Mouse (Mus musculus): ENCODE measurements around the gene Pde3b. TPM values are rescaled to one million over a fixed set of nuclear protein-coding genes. Genes with fewer than 3 reads are reported as not detected.
"Not testable (repeated sequence)": the region's sequence is repeated elsewhere in the genome, so short reads cannot be mapped to it uniquely, and the experiment has no call there.

Pde3b gene
- polyA plus RNA-seq, 1 experiment = 31.1 TPM

DNA sequence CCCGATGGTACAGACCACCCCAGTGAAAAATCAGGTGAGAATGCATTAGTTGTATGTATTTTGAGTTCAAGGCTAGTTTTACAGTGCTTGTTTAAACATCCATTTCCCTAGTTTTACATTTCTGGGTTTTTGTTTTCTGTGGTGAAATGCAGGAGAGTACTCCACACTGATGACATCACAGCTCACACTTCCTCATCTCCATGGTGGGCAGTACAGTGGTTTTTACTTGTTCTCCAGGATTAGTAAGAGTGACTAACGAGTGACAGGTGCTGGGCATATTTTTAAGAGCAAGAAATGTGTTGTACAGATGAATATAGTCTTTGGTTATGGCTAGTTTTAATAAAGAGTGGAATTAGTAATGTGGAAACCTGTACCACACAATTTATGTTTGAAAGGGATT lies 93.8 kb downstream of the Pde3b start:
- H3K4me3 ChIP-seq (ENCODE audit: control insufficient read depth, low read depth, low read length) = no peak overlapping the region
- no peak overlapping the region for H3K27ac ChIP-seq (ENCODE audit: control insufficient read depth, insufficient read depth, low read depth, low read length)
- H3K4me1 ChIP-seq (ENCODE audit: control insufficient read depth, insufficient read depth, low read length) = no peaks in the 10 kb centered on the region
- TF ChIP-seq POLR2A (IDR thresholded peaks at IDR 0.05; ENCODE audit: control insufficient read depth, low read depth, low read length) = no peak
- no peak for TF ChIP-seq CTCF (IDR thresholded peaks at IDR 0.05; ENCODE audit: control insufficient read depth, insufficient read depth, insufficient replicate concordance, low read depth, low read length)
- no peaks in the 10 kb centered on the region for H3K36me3 ChIP-seq (ENCODE audit: control insufficient read depth, insufficient read depth, low read length)
- H3K27me3 ChIP-seq (ENCODE audit: control insufficient read depth, insufficient read depth, low read length) = no peaks in the 10 kb centered on the region

DNA sequence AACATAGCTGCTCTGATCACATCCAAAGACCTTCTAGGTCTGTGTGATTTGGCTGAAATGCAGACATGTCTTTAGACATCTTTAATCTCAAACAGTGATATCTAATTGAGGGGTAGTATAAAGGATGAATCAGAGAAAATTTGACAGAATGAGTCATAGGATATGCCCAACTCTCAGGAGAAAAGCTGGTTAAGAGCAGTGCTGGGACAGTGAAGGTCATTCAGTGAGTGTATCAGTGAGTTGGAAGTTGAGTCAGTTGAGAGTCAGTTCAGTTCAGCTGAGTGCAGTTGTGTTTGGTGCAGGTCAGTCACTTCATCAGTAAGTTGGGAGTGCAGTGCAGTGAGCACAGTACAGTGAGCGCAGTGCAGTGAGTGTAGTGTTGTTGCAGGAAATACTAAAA lies 105.0 kb downstream of the Pde3b start:
- Histone ChIP-seq H3K4me1 (ENCODE audit: control insufficient read depth, insufficient read depth, low read length) (no peaks in the 10 kb centered on the region), H3K36me3 (ENCODE audit: control insufficient read depth, insufficient read depth, low read length) (no peaks in the 10 kb centered on the region), H3K4me3 (ENCODE audit: control insufficient read depth, low read depth, low read length) (no peak overlapping the region), H3K27ac (ENCODE audit: control insufficient read depth, insufficient read depth, low read depth, low read length) (no peak overlapping the region), H3K27me3 (ENCODE audit: control insufficient read depth, insufficient read depth, low read length) (no peaks in the 10 kb centered on the region)
- TF ChIP-seq POLR2A (IDR thresholded peaks at IDR 0.05; ENCODE audit: control insufficient read depth, low read depth, low read length) = no peak
- no peak for TF ChIP-seq CTCF (IDR thresholded peaks at IDR 0.05; ENCODE audit: control insufficient read depth, insufficient read depth, insufficient replicate concordance, low read depth, low read length)

DNA sequence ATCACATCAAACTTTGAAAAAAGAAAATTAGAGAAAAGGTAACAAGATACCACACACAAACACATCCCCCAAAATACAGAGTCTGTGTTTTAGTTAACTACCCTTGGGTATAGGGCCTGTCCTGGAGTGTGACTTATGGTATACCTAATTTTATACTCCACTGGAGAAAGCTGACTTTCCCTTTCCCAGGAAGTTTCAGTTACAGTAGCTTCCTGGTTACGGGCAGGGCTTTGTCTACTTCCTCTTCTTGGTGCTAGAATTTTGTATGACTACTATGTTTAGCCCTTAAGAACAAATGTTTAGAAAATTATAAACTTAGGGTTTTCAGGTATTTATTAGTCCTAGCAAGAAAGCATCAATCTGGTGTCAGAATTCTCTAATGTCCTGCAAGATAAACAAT lies 111.2 kb downstream of the Pde3b start:
- Histone ChIP-seq H3K27ac (ENCODE audit: control insufficient read depth, insufficient read depth, low read depth, low read length) (no peak overlapping the region), H3K4me3 (ENCODE audit: control insufficient read depth, low read depth, low read length) (no peak overlapping the region), H3K4me1 (ENCODE audit: control insufficient read depth, insufficient read depth, low read length) (no peaks in the 10 kb centered on the region), H3K36me3 (ENCODE audit: control insufficient read depth, insufficient read depth, low read length) (no peaks in the 10 kb centered on the region), H3K27me3 (ENCODE audit: control insufficient read depth, insufficient read depth, low read length) (no peaks in the 10 kb centered on the region)
- TF ChIP-seq CTCF (IDR thresholded peaks at IDR 0.05; ENCODE audit: control insufficient read depth, insufficient read depth, insufficient replicate concordance, low read depth, low read length) (no peak), POLR2A (IDR thresholded peaks at IDR 0.05; ENCODE audit: control insufficient read depth, low read depth, low read length) (no peak)

DNA sequence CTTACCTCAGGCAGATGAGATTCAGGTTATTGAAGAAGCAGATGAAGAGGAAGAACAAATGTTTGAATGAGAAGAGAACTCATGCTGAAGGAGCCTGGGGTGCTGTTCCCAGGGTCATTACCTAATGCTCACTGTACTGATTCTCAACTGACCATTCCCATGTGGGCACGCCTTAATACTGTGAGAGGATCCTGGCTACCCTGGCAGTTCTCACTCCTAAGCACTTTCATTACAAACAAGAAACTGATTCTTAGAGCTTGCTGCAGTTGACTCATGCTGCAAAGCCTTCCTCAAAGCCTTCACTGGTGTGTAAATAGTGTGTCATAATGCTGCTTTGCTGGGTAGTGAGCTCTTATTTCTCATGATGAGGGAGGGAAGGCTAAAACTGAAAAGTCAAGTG lies 121.1 kb downstream of the Pde3b start:
- H3K27me3 ChIP-seq (ENCODE audit: control insufficient read depth, insufficient read depth, low read length) = no peaks in the 10 kb centered on the region
- no peak overlapping the region for H3K4me3 ChIP-seq (ENCODE audit: control insufficient read depth, low read depth, low read length)
- H3K4me1 ChIP-seq (ENCODE audit: control insufficient read depth, insufficient read depth, low read length) = no peaks in the 10 kb centered on the region
- TF ChIP-seq CTCF (IDR thresholded peaks at IDR 0.05; ENCODE audit: control insufficient read depth, insufficient read depth, insufficient replicate concordance, low read depth, low read length) (no peak), POLR2A (IDR thresholded peaks at IDR 0.05; ENCODE audit: control insufficient read depth, low read depth, low read length) (no peak)
- peaks cover 2% of the 10 kb centered on the region for H3K36me3 ChIP-seq (ENCODE audit: control insufficient read depth, insufficient read depth, low read length)
- no peak overlapping the region for H3K27ac ChIP-seq (ENCODE audit: control insufficient read depth, insufficient read depth, low read depth, low read length)

DNA sequence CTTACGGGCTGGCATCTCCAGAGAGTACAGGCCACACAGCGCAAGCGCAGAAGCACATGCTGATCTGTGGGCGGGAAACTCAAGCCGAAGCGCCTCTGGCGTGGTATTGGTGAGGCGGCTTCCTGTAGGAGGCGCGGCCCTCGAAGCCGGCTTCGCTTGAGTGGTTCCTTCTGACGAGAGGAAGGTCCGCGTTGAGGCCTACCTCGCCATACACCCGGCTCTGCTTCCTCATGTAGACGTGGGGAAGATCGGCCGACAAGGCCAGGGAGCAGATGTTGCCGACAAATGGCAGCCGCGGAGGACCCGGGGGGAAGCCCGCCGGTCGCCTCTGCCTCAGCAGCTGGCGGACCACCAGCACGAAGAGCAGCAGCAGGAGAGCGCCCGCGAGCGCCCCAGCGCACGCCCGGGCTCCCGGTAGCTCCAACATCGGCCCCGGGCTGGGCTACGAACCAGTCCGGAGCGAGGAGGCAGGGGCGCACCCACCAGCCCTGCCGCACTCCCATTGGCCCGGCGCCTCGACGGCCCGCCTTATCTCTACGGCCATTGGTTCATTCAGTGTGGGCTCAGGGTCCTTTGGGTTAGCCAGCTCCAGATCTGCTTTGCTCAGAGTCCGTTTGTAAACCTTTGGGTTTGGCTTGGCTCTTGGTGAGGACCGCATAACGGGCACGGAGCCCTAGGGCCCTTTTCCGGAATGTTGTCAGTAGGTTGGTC lies 147.6 kb downstream of the Pde3b start, which contains the start of gene Cyp2r1:
TSS of gene Cyp2r1 (minus strand) at position 442 of the 711 bp plus-strand sequence.
- Histone ChIP-seq H3K4me1 (ENCODE audit: control insufficient read depth, insufficient read depth, low read length) (peaks cover 2% of the 10 kb centered on the region), H3K27ac (ENCODE audit: control insufficient read depth, insufficient read depth, low read depth, low read length) (peak within 1 kb of the TSS; percentile 70), H3K4me3 (ENCODE audit: control insufficient read depth, low read depth, low read length) (peak within 1 kb of the TSS; percentile 78), H3K27me3 (ENCODE audit: control insufficient read depth, insufficient read depth, low read length) (no peaks in the 10 kb centered on the region), H3K36me3 (ENCODE audit: control insufficient read depth, insufficient read depth, low read length) (no peaks in the 10 kb centered on the region)
- TF ChIP-seq POLR2A (IDR thresholded peaks at IDR 0.05; ENCODE audit: control insufficient read depth, low read depth, low read length) (peak; percentile 29; the same call in 1 of the 2 replicates), CTCF (IDR thresholded peaks at IDR 0.05; ENCODE audit: control insufficient read depth, insufficient read depth, insufficient replicate concordance, low read depth, low read length) (no peak)

DNA sequence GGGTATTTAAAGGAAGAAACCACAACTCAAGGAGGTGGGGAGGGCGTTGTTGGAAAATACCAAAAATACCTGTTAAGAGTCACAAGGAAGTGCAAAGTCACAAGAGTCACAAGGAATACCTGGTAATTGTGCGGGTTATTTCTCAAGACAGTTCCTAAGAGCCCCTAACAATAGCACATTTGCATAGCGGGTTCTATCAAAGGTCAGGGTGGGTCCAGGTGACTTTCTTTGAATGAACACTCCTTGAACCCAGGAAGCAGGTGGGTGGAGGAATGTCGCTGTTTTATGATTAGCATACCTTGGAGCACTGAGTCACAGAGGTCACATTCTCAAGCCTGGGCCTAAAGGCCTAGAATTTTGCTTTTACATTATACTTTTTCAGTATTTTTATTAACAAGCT lies 158.8 kb downstream of the Pde3b start:
- H3K4me1 ChIP-seq (ENCODE audit: control insufficient read depth, insufficient read depth, low read length); H3K36me3 ChIP-seq (ENCODE audit: control insufficient read depth, insufficient read depth, low read length); H3K27ac ChIP-seq (ENCODE audit: control insufficient read depth, insufficient read depth, low read depth, low read length); H3K4me3 ChIP-seq (ENCODE audit: control insufficient read depth, low read depth, low read length); H3K27me3 ChIP-seq (ENCODE audit: control insufficient read depth, insufficient read depth, low read length): not testable (repeated sequence)

DNA sequence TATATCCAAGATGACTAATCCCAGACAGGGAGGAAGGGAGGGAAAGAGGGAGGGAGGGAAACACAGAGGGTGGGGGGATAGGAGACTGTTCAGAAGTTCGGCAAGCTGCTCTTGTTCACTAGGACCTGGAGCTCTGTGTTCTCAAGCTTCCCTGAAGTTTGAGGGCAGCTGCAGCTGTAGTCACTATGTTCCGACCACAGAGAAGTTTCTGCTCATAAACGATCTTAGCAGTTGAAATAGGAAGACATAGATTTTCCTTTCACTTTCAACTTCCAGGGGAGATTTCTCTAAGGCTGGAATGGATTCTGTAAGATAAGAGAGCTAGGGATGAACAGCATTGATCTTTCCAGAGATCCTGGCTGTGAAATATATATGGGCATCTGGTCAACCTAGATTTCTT lies 161.8 kb downstream of the Pde3b start:
- no peak for TF ChIP-seq CTCF (IDR thresholded peaks at IDR 0.05; ENCODE audit: control insufficient read depth, insufficient read depth, insufficient replicate concordance, low read depth, low read length)
- no peak for TF ChIP-seq POLR2A (IDR thresholded peaks at IDR 0.05; ENCODE audit: control insufficient read depth, low read depth, low read length)
- Histone ChIP-seq H3K27ac (ENCODE audit: control insufficient read depth, insufficient read depth, low read depth, low read length) (no peak overlapping the region), H3K4me3 (ENCODE audit: control insufficient read depth, low read depth, low read length) (no peak overlapping the region), H3K36me3 (ENCODE audit: control insufficient read depth, insufficient read depth, low read length) (no peaks in the 10 kb centered on the region), H3K27me3 (ENCODE audit: control insufficient read depth, insufficient read depth, low read length) (no peaks in the 10 kb centered on the region), H3K4me1 (ENCODE audit: control insufficient read depth, insufficient read depth, low read length) (no peaks in the 10 kb centered on the region)

DNA sequence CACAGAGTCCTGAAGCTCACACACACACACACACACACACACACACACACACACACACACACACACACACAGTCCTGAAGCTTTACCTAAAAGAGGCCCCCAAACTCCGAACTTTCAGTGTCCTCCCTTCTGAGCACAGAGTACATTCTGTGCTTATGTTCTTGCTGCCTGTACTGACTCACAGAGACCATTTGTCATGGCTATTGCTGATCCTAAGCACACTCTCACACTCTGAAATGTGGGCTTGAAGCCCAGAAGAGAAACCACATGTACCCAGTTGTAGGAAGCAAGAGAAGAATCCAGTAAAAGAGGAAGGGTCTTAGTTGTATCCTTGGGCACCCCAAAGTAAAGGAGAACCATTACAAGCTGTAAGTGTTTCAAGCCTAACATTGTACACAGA lies 162.6 kb downstream of the Pde3b start:
- no peaks in the 10 kb centered on the region for H3K36me3 ChIP-seq (ENCODE audit: control insufficient read depth, insufficient read depth, low read length)
- no peaks in the 10 kb centered on the region for H3K27me3 ChIP-seq (ENCODE audit: control insufficient read depth, insufficient read depth, low read length)
- TF ChIP-seq CTCF (IDR thresholded peaks at IDR 0.05; ENCODE audit: control insufficient read depth, insufficient read depth, insufficient replicate concordance, low read depth, low read length) = no peak
- no peak for TF ChIP-seq POLR2A (IDR thresholded peaks at IDR 0.05; ENCODE audit: control insufficient read depth, low read depth, low read length)
- no peak overlapping the region for H3K4me3 ChIP-seq (ENCODE audit: control insufficient read depth, low read depth, low read length)
- no peaks in the 10 kb centered on the region for H3K4me1 ChIP-seq (ENCODE audit: control insufficient read depth, insufficient read depth, low read length)
- H3K27ac ChIP-seq (ENCODE audit: control insufficient read depth, insufficient read depth, low read depth, low read length) = no peak overlapping the region
